Mouse (Mus musculus): ENCODE results near the gene Izumo2. TPM values are rescaled to one million over a fixed set of nuclear protein-coding genes. Genes with fewer than 3 reads are reported as not detected.
A peak's percentile ranks its signal among the peaks of the same experiment; 100 is the strongest.

Izumo2 gene
- 171 and 196 TPM in 2 replicates for polyA plus RNA-seq (2012; rRNA removed)

- TF ChIP-seq POLR2A (IDR thresholded peaks at IDR 0.05; ENCODE audit: control insufficient read depth, low read depth, low read length), result peak; percentile 56; the same call in 1 of the 2 replicates
- TF ChIP-seq CTCF (IDR thresholded peaks at IDR 0.05; ENCODE audit: control insufficient read depth, insufficient read depth, insufficient replicate concordance, low read depth, low read length), result no peak
- 0 out of 2 replicates have a peak within 1 kb of the TSS, but pooled peaks have one; percentile 14 for H3K27ac ChIP-seq (ENCODE audit: control insufficient read depth, insufficient read depth, low read depth, low read length)
- no peaks in the 10 kb centered on the region for H3K36me3 ChIP-seq (ENCODE audit: control insufficient read depth, insufficient read depth, low read length)
- H3K4me1 ChIP-seq (ENCODE audit: control insufficient read depth, insufficient read depth, low read length), result peaks cover 4% of the 10 kb centered on the region
- H3K27me3 ChIP-seq (ENCODE audit: control insufficient read depth, insufficient read depth, low read length), result no peaks in the 10 kb centered on the region
- H3K4me3 ChIP-seq (ENCODE audit: control insufficient read depth, low read depth, low read length), result peak within 1 kb of the TSS; percentile 79
These were observed at the start of gene Izumo2 for GRCm38 (mm10) chr7:44708574-44708973. Gene Izumo2 (plus strand): TSS chr7:44708742.

- no peaks in the 10 kb centered on the region for H3K27me3 ChIP-seq (ENCODE audit: control insufficient read depth, insufficient read depth, low read length)
- no peak for TF ChIP-seq CTCF (IDR thresholded peaks at IDR 0.05; ENCODE audit: control insufficient read depth, insufficient read depth, insufficient replicate concordance, low read depth, low read length)
- no peak for TF ChIP-seq POLR2A (IDR thresholded peaks at IDR 0.05; ENCODE audit: control insufficient read depth, low read depth, low read length)
- H3K4me1 ChIP-seq (ENCODE audit: control insufficient read depth, insufficient read depth, low read length), result peaks cover 7% of the 10 kb centered on the region
- H3K27ac ChIP-seq (ENCODE audit: control insufficient read depth, insufficient read depth, low read depth, low read length), result no peak overlapping the region
- H3K4me3 ChIP-seq (ENCODE audit: control insufficient read depth, low read depth, low read length), result no peak overlapping the region
- H3K36me3 ChIP-seq (ENCODE audit: control insufficient read depth, insufficient read depth, low read length), result no peaks in the 10 kb centered on the region
These were observed 47.3 kb upstream of the Izumo2 start for GRCm38 (mm10) chr7:44661219-44661618.

- Histone ChIP-seq H3K4me1 (ENCODE audit: control insufficient read depth, insufficient read depth, low read length) (peaks cover 7% of the 10 kb centered on the region), H3K4me3 (ENCODE audit: control insufficient read depth, low read depth, low read length) (no peak overlapping the region), H3K36me3 (ENCODE audit: control insufficient read depth, insufficient read depth, low read length) (no peaks in the 10 kb centered on the region), H3K27me3 (ENCODE audit: control insufficient read depth, insufficient read depth, low read length) (no peaks in the 10 kb centered on the region), H3K27ac (ENCODE audit: control insufficient read depth, insufficient read depth, low read depth, low read length) (no peak overlapping the region)
- no peak for TF ChIP-seq POLR2A (IDR thresholded peaks at IDR 0.05; ENCODE audit: control insufficient read depth, low read depth, low read length)
- TF ChIP-seq CTCF (IDR thresholded peaks at IDR 0.05; ENCODE audit: control insufficient read depth, insufficient read depth, insufficient replicate concordance, low read depth, low read length), result no peak
These were observed 46.4 kb upstream of the Izumo2 start for GRCm38 (mm10) chr7:44662168-44662567.

- TF ChIP-seq CTCF (IDR thresholded peaks at IDR 0.05; ENCODE audit: control insufficient read depth, insufficient read depth, insufficient replicate concordance, low read depth, low read length), result no peak
- TF ChIP-seq POLR2A (IDR thresholded peaks at IDR 0.05; ENCODE audit: control insufficient read depth, low read depth, low read length), result no peak
- no peak overlapping the region for H3K27ac ChIP-seq (ENCODE audit: control insufficient read depth, insufficient read depth, low read depth, low read length)
These were observed 46.0 kb upstream of the Izumo2 start for GRCm38 (mm10) chr7:44662569-44662968.

GRCm38 (mm10) chr7:44663546-44663945 is 45.0 kb upstream of the Izumo2 start:
- Histone ChIP-seq H3K4me3 (ENCODE audit: control insufficient read depth, low read depth, low read length) (no peak overlapping the region), H3K27ac (ENCODE audit: control insufficient read depth, insufficient read depth, low read depth, low read length) (no peak overlapping the region), H3K4me1 (ENCODE audit: control insufficient read depth, insufficient read depth, low read length) (peaks cover 8% of the 10 kb centered on the region), H3K27me3 (ENCODE audit: control insufficient read depth, insufficient read depth, low read length) (no peaks in the 10 kb centered on the region), H3K36me3 (ENCODE audit: control insufficient read depth, insufficient read depth, low read length) (no peaks in the 10 kb centered on the region)
- TF ChIP-seq POLR2A (IDR thresholded peaks at IDR 0.05; ENCODE audit: control insufficient read depth, low read depth, low read length), result no peak
- no peak for TF ChIP-seq CTCF (IDR thresholded peaks at IDR 0.05; ENCODE audit: control insufficient read depth, insufficient read depth, insufficient replicate concordance, low read depth, low read length)

More at GRCm38 (mm10) chr7:44662569-44662968, 46.0 kb upstream of the Izumo2 start:
- H3K4me1 ChIP-seq (ENCODE audit: control insufficient read depth, insufficient read depth, low read length), result peaks cover 7% of the 10 kb centered on the region
- no peaks in the 10 kb centered on the region for H3K36me3 ChIP-seq (ENCODE audit: control insufficient read depth, insufficient read depth, low read length)
- no peaks in the 10 kb centered on the region for H3K27me3 ChIP-seq (ENCODE audit: control insufficient read depth, insufficient read depth, low read length)
- H3K4me3 ChIP-seq (ENCODE audit: control insufficient read depth, low read depth, low read length), result no peak overlapping the region

- Histone ChIP-seq H3K27me3 (ENCODE audit: control insufficient read depth, insufficient read depth, low read length) (no peaks in the 10 kb centered on the region), H3K4me1 (ENCODE audit: control insufficient read depth, insufficient read depth, low read length) (peaks cover 15% of the 10 kb centered on the region), H3K27ac (ENCODE audit: control insufficient read depth, insufficient read depth, low read depth, low read length) (no peak overlapping the region), H3K36me3 (ENCODE audit: control insufficient read depth, insufficient read depth, low read length) (no peaks in the 10 kb centered on the region), H3K4me3 (ENCODE audit: control insufficient read depth, low read depth, low read length) (peak overlapping the region; percentile 12; the same call in 1 of the 2 replicates)
- no peak for TF ChIP-seq CTCF (IDR thresholded peaks at IDR 0.05; ENCODE audit: control insufficient read depth, insufficient read depth, insufficient replicate concordance, low read depth, low read length)
- TF ChIP-seq POLR2A (IDR thresholded peaks at IDR 0.05; ENCODE audit: control insufficient read depth, low read depth, low read length), result no peak
These were observed 43.8 kb upstream of the Izumo2 start for GRCm38 (mm10) chr7:44664731-44665130.

GRCm38 (mm10) chr7:44666462-44666861 is 42.1 kb upstream of the Izumo2 start:
- TF ChIP-seq POLR2A (IDR thresholded peaks at IDR 0.05; ENCODE audit: control insufficient read depth, low read depth, low read length), result no peak
- TF ChIP-seq CTCF (IDR thresholded peaks at IDR 0.05; ENCODE audit: control insufficient read depth, insufficient read depth, insufficient replicate concordance, low read depth, low read length), result peak; percentile 17; the same call in 1 of the 2 replicates
- H3K27ac ChIP-seq (ENCODE audit: control insufficient read depth, insufficient read depth, low read depth, low read length), result no peak overlapping the region
- H3K4me1 ChIP-seq (ENCODE audit: control insufficient read depth, insufficient read depth, low read length), result peaks cover 25% of the 10 kb centered on the region
- no peak overlapping the region for H3K4me3 ChIP-seq (ENCODE audit: control insufficient read depth, low read depth, low read length)
- H3K36me3 ChIP-seq (ENCODE audit: control insufficient read depth, insufficient read depth, low read length), result no peaks in the 10 kb centered on the region
- H3K27me3 ChIP-seq (ENCODE audit: control insufficient read depth, insufficient read depth, low read length), result no peaks in the 10 kb centered on the region
